Mouse (Mus musculus) ES-E14 (cell line): ENCODE measurements around the gene Fam243. TPM values are rescaled to one million over a fixed set of nuclear protein-coding genes. Genes with fewer than 3 reads are reported as not detected.

Experiments used
- DNase-seq: peaks from one replicate; pipeline ENCODE4 v3.0.0-alpha.2; 2013; ENCODE audit warnings: low read depth, low spot score
- H3K27ac ChIP-seq: 2 replicates; pipeline ENCODE4 v1.5.1; 2012; ENCODE audit warnings: low read depth, mild to moderate bottlenecking, low read length, moderate library complexity, mixed read lengths; ENCODE audit not compliant: poor library complexity, insufficient read depth, severe bottlenecking
- H3K36me3 ChIP-seq: 2 replicates; pipeline ENCODE4 v1.6.1; 2012; ENCODE audit warnings: mild to moderate bottlenecking, low read length, moderate library complexity, mixed read lengths; ENCODE audit not compliant: control insufficient read depth, poor library complexity, insufficient read depth, severe bottlenecking
- H3K4me1 ChIP-seq, 2 experiments: fragments of 150-350 bp in 1 of 2; sonication (generic) in 1 of 2; 2 replicates each; pipeline ENCODE4 v1.6.1; 2012; ENCODE audit warnings: low read length in 2 of 2, mild to moderate bottlenecking in 1 of 2, mixed read lengths in 1 of 2; ENCODE audit not compliant: control insufficient read depth in 2 of 2, insufficient read depth in 2 of 2, poor library complexity in 1 of 2
- H3K4me3 ChIP-seq, 2 experiments: fragments of 150-350 bp in 1 of 2; sonication (generic) in 1 of 2; 2 replicates each; pipeline ENCODE4 v1.5.1; 2012; ENCODE audit warnings: low read length in 2 of 2, low read depth in 1 of 2, mild to moderate bottlenecking in 1 of 2, mixed read lengths in 1 of 2; ENCODE audit not compliant: insufficient read depth in 1 of 2, poor library complexity in 1 of 2, severe bottlenecking in 1 of 2
- H3K9ac ChIP-seq: 2 replicates; pipeline ENCODE4 v1.6.1; 2012; ENCODE audit warnings: low read depth, mild to moderate bottlenecking, low read length, mixed read lengths; ENCODE audit not compliant: poor library complexity, insufficient read depth, severe bottlenecking
- H3K9me3 ChIP-seq: fragments of 150-350 bp; sonication (generic); 2 replicates; pipeline ENCODE4 v1.6.1; 2012; ENCODE audit warnings: low read depth, mild to moderate bottlenecking, low read length; ENCODE audit not compliant: control insufficient read depth, insufficient read depth
- CHD2 ChIP-seq: IDR thresholded peaks from 2 replicates; pipeline ENCODE4 v1.6.1; 2014; ENCODE audit warnings: mild to moderate bottlenecking, low read depth, low read length, inconsistent platforms
- HCFC1 ChIP-seq: IDR thresholded peaks from 2 replicates; pipeline ENCODE4 v1.6.1; 2012; ENCODE audit warnings: low read length, inconsistent platforms, borderline replicate concordance; ENCODE audit not compliant: insufficient read depth
- MAFK ChIP-seq: IDR thresholded peaks from 2 replicates; pipeline ENCODE4 v1.6.1; 2014; ENCODE audit warnings: mild to moderate bottlenecking, low read depth, low read length, inconsistent platforms; ENCODE audit not compliant: insufficient read depth
- ZC3H11A ChIP-seq: IDR thresholded peaks from 2 replicates; pipeline ENCODE4 v1.6.1; 2012; ENCODE audit warnings: low read depth, mild to moderate bottlenecking, inconsistent platforms, low read length, borderline replicate concordance
- ZNF384 ChIP-seq: IDR thresholded peaks from 2 replicates; pipeline ENCODE4 v1.6.1; 2012; ENCODE audit warnings: low read depth, low read length, inconsistent platforms
- in situ Hi-C, 2 experiments: fragments of 600-800 bp; cut with MboI; formaldehyde crosslinking; loops; one replicate each; pipeline ENCODE4 v1.15.1; 2025; ENCODE audit warnings: low sequenced_read_pairs in 2 of 2, inconsistent platforms in 1 of 2; ENCODE audit not compliant: unreplicated experiment in 2 of 2
- total RNA-seq: library from RNA; depleted of rRNA; stranded (reverse); fragments of 300-350 nt; gene quantifications from 2 replicates; pipeline ENCODE4 v1.2.3, GENCODE M21; 2012

Fam243 gene
- total RNA-seq, 1 experiment, result not detected

DNA sequence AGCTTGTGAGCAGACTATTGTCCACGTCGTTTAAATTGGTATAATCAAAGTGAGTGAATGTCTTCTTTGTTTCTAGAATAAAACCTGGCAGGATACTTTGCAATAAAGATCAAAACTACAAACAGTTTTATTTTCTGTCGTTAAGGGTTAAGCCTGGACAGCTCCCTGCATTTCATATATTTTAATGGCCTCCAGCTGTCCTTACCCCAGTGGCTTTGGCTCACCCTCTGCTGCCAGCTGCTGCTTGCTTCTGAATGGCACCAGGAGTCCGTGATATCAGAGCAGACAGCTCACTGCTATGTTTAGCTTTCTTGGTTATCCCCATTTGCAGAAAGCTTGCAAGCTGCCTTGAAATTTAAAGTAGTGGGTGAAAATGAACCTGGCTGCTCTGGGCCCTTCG is 19.3 kb downstream of the Fam243 start:
- H3K4me1 ChIP-seq, result peaks cover 3 to 5% of the 10 kb centered on the region in 2 experiments; a peak in 2 of 4 replicates
- no peak overlapping the region for H3K27ac ChIP-seq
- H3K9me3 ChIP-seq, result no peaks in the 10 kb centered on the region
- no peak for DNase-seq
- in situ Hi-C loops, result no loop called here
- no peaks in the 10 kb centered on the region for H3K36me3 ChIP-seq
- no peak overlapping the region for H3K9ac ChIP-seq
- peak overlapping the region; percentile 59 to 72; a peak in 3 of 4 replicates for H3K4me3 ChIP-seq
- TF ChIP-seq ZNF384, result no peak

DNA sequence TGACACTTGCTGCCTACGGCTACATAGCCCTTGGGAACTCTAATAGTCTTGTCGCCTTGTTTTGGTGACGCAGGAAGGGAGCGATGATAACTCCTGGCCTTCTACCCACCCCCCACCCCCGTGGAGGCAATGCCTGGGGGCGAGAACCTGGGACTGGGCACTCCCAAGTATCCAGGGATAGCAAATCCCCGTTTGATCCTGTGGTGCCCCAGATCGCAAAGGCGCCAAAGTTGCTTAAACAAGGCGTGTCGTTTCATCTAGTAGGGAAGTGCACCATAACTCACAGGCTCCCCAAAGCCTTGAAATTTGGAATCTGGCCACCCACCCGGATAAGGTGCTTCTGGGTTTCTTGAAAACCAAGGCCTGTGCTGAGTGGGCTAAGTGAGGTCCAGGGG is 19.8 kb downstream of the Fam243 start:
- Histone ChIP-seq H3K36me3 (no peaks in the 10 kb centered on the region), H3K9ac (peak overlapping the region; percentile 63), H3K9me3 (no peaks in the 10 kb centered on the region), H3K4me3 (peak overlapping the region; percentile 59 to 72), H3K27ac (no peak overlapping the region), H3K4me1 (peaks cover 3 to 5% of the 10 kb centered on the region in 2 experiments; a peak in 2 of 4 replicates)
- in situ Hi-C loops, result no loop called here
- DNase-seq, result no peak
- TF ChIP-seq CHD2, result no peak
- no peak for TF ChIP-seq ZNF384
- no peak for TF ChIP-seq HCFC1
- no peak for TF ChIP-seq MAFK
- no peak for TF ChIP-seq ZC3H11A

DNA sequence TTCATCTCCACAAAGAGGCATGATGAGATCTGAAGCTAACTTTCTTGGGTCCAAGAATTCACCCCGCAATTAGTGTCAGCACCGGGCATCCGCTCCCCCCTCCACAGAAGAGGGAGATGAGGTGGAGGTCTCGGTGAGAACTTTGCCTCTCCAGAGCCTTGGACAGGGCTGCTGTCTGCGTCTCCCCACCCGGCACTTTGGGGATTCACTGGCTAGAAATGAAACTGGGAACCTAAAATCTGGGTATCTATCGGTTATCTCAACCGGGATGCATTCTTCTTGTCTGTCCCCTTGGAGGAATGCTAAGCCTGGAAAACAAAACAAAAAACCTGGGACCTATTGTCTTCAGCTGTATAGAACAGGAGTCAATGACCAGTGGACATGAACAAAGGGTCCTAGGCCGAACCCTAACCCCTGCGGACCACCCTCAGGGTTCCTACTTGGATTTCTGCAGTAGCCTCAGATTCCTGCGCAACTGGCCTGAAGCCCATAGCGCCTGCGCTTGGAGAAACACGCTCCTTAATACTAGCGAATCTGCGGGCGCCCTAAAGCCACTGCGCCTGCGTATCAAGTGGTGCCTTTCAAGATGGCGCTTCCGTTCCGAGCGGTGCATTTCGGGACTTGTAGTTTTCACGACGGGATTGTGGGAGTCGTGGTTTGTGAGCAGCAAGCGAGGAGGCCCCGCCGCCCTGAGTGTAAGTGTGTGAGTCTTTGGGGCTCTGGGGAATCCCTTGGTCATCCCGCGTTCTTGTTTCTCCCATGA is 20.4 kb downstream of the Fam243 start, which contains the start of gene Smim11:
Gene Smim11 (plus strand): TSS at position 638 of the 763 bp plus-strand sequence.
- no peak within 1 kb of the TSS for H3K27ac ChIP-seq
- in situ Hi-C loops, result no loop called here
- no peaks in the 10 kb centered on the region for H3K9me3 ChIP-seq
- peak within 1 kb of the TSS; percentile 63 for H3K9ac ChIP-seq
- TF ChIP-seq MAFK (no peak), CHD2 (no peak), ZNF384 (no peak), ZC3H11A (peak; percentile 42; the same call in 1 of the 2 replicates), HCFC1 (peak; percentile 99)
- no peaks in the 10 kb centered on the region for H3K36me3 ChIP-seq
- DNase-seq, result peak; percentile 97
- peaks cover 3 to 5% of the 10 kb centered on the region in 2 experiments; a peak in 2 of 4 replicates for H3K4me1 ChIP-seq
- peak within 1 kb of the TSS; percentile 59 to 72 for H3K4me3 ChIP-seq

DNA sequence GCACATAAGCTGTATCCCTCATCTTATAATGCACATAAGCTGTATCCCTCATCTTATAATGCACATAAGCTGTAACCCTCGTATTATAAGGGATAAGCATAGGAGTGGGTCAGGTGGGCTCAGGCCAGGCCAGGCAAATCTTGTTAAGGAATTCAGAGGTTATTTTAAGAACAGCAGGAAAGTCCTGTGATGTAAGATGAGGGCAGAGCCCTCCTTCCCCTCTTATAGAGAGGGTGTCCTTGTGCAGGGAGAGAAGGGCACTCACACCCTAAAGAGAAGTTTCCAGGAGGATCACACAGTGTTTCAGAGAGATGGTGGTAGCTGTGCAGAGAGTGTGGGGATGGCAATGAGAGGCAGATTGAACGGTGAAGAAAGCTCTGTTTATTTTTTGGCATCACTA is 25.9 kb downstream of the Fam243 start:
- H3K4me3 ChIP-seq, result no peak overlapping the region
- no peak overlapping the region for H3K27ac ChIP-seq
- no peak for DNase-seq
- H3K9me3 ChIP-seq, result no peaks in the 10 kb centered on the region
- H3K4me1 ChIP-seq, result peaks cover 0 to 3% of the 10 kb centered on the region in 2 experiments; a peak in 1 of 4 replicates
- in situ Hi-C loops, result loop anchor here (25.0 kb wide), 1 partner anchor 333 kb away; no protein-coding TSS in a partner anchor
- no peak for TF ChIP-seq HCFC1
- TF ChIP-seq ZC3H11A, result no peak
- TF ChIP-seq CHD2, result no peak
- TF ChIP-seq ZNF384, result no peak
- TF ChIP-seq MAFK, result no peak
- H3K36me3 ChIP-seq, result no peaks in the 10 kb centered on the region
- no peak overlapping the region for H3K9ac ChIP-seq
